Mouse (Mus musculus) lung, postnatal 14 days (tissue): ENCODE data around the gene Dcaf6.

ENCODE experiments used
- DNase-seq: peaks from one replicate; pipeline ENCODE4 v3.0.0; 2021

Dcaf6 gene

DNA sequence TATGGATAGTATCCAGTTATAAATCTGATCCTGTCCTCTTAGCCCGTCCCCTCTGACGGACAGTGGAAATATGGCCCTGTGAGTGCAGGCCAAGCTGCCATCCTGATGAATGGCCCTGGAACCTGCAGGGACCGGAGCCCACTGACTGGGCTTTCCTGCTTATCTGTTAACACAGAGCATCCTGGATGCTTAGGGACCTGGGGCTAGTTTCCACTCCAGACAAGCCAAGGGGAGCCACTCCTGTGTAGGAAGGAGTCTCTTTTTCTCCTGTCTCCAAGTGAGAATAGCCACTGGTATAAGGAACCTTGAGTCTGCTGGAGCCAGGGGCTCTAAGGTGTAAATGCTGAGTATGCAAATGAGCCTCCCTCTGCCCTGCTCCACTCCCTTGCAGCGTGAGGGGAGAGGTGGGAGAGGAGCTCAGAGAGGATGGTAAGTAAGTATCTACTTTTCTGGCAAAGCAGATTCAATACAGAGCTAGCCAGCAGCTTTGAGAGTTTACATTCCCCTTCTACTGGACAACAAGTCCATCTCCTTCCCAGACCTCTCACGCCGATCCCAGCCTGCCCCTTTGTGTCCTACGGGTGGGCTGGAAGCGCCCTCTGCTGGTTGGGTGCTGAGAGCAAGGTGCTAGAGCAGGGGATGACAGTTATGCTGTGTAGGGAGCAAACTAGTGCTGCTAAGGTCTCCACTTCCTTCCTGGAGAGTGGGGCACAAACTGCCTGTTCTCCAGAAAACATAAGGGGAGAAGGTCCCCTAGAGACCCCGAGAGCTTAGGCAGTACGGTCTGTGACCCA is 139.9 kb downstream of the Dcaf6 start:
- peak; percentile 89 for DNase-seq

DNA sequence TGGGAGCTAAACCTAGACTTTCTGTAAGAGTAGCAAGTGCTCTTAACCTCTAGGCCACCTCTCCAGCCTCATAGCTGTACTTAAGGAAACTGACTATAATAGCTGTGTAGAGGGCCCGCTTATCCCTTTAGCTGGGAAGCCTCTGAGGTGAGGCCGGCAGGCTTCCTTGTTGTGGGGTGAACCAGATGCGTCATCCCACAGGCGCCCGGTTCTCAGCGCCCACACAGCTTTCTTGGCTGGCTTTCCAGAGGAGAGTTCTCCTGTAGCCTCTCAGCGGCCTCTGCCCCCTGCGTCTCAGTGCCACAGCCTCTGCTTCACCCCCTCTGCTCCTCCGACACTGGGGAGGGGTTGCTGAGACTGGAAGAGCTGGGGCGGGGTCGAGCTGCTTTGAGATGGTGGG is 143.9 kb downstream of the Dcaf6 start:
- no peak for DNase-seq

DNA sequence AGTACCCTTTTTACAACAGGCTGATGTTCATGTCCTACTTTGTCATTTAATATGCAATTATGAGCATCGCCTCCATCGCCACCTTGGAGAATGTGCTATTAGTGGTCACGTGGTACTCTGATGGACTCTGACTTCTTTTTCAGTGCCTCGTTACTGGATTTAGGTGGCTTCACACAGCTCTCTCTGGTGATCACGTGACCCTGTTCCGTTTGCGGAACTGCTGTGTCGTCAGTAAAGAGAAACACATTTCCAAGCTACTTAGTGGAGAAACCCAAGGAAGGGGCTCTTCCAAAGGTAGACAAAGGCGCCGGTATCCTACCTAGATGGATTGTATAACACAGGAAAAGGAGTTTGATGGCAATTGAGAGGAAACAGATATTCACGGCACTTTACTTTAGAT is 152.1 kb downstream of the Dcaf6 start:
- no peak for DNase-seq

DNA sequence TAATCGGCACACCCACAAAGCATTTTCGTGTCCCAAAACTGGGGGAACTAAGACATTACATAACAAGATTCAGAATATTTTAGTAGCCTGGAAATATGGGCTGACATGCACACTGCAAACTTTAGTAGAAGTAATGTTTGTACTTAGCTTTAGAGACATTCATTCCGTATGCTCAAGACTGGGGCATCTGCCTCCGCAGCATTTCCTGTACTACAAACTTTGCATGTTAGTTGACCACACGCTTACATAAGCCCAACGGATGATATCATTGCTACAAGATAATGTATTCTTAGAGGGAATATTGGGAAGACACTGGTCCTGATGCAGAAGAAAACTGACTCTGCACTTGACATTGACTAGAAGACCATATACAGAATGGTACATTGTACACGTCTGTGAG is 155.9 kb downstream of the Dcaf6 start:
- DNase-seq, result no peak

DNA sequence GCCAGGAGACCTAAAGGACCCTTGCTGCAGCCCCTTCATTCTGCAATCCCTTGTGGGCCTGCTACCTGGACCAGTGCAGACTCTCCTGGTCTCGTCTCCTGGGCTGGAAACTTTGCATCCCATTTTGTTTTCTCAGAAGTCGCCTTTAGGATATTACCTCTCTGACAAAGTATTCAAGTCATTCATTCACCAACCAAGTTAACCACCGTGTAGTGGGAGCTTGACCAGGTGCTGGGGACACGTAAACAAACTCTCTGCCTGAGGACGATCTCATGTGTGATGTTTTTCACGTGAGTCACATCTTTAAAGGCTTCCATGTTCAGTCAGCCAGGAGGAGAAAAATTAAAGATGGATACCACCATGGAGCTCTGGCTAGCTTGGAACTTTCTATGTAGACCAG is 157.1 kb downstream of the Dcaf6 start:
- no peak for DNase-seq

DNA sequence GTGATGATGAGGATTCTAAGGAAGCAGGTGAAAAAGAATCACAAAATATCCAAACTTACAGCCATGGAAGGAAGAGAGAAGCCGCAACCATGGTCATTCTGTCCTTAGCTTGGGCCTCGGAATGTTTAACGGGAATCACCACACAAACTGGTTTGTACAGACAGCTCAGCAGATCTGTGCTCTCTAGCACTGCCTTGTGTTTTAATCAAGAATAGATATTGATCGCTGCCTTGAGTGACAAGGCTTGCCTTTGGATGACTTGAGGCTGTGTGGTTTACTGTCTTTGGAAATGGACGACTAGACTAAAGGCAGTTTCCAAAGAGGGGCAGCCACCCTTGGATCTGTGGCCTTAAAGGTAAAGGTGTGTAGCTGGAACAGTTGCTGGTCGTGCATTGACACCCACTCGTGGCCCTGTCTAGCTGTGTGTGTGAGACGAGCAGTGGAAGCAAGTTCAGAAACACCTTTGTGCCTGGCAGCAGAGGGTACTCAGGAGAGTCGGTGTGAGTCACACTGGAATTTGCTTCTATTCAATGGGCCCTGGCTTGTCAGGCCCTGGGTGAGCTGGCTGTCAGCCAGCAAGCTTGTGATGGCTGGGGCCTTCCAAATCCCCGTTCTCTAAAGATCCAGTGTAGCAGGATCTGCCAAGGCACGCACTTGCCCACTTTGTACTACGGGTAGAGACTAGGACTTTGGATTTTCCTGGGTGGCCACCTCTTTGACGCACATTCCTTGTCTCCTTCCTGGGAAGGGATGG is 157.6 kb downstream of the Dcaf6 start:
- DNase-seq, result peak; percentile 29

DNA sequence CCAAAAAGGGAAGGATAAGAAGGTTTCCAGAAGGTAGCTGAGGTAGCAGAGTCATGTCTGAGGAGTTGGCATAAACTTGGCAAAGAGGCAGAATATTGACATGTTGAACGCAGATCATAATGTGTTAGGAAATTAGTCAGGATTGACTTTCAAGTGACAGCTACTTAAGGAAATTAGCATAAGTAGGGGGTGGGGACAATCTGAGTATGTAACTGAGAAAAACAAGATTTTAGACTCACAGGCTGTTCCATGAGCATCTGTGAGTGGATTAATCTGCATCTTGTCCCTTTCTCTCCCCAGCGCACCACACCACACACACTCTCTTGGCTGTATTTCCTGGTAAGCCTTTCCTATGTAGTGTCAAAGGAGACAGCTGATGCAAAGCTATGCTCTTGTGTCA is 158.7 kb downstream of the Dcaf6 start:
- no peak for DNase-seq

DNA sequence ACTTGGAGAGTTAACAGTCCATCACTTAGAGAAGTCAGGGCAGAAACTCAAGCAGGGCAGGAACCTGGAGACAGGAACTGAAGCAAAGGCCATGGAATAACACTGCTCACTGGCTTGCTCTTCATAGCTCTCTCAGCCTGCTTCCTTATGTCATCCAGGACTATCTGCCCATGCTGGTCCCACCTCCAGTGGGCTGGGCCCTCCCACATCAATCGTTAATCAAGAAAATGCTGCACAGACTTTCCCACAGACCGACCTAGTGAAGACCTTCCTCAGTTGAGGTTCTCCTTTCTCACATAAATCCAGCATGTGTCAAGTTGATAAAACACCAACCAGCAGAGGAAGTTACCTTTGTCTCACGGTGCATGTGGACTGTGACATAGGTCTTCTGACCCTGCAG is 159.2 kb downstream of the Dcaf6 start:
- no peak for DNase-seq

DNA sequence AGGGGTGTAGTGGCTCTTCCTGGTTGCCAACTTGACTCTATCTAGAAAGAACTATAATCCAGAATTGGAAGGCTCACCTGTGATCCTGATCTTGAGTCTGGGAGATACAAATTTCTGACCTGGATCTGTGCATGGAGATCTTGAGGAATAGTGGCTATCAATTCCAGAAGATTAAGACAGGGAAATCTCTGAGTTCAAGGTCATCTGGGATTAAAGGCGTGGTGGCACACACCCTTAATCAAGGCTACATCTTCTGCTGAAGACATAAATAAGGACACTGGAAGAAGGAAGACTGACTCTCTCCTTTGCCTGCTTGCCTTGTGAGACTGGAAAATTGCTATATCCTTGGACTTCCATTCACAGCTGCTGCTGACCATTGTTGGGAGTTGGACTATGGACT is 164.8 kb downstream of the Dcaf6 start, which contains the start of gene Gpr161:
Gpr161 (plus strand) TSS at position 301 of the 400 bp plus-strand sequence.
- no peak for DNase-seq

DNA sequence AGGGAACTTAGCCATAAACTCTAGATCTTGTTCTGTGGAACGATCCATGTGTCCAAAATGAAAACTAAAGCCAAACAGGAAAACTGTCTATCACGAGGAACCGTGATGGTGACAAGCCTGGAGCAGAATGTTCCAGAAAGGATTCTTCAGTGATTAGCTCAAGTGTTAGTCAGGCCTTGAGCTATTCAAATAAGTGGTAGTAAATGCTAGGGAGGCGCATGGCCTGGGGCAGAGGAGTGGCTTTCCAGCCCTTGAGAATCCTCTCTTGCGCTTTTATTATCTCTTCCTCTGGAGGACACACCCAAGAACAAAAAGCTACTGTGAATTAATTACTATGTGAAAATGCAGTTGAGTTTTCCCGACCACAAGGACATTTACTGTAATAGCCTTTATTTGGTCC is 168.7 kb downstream of the Dcaf6 start:
- no peak for DNase-seq

DNA sequence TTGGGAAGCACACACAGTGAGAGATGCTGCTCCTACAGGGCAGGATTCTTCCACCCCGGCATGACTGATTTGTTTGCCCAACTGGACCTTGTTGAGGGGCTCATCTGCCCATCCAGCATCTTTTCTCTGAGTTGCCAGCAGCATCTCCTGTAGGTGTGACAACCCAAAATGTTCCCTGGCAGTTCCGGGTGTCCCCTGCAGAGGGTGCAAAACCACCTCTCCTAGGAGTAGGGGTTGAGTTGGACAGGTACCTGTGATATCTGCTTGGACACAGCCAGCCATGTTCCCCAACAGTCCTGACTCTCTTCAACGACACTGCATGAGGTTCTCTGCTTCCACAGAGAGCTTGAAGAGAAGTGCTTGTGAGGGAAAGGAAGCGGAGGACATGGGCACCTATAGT is 170.4 kb downstream of the Dcaf6 start:
- peak; percentile 44 for DNase-seq

DNA sequence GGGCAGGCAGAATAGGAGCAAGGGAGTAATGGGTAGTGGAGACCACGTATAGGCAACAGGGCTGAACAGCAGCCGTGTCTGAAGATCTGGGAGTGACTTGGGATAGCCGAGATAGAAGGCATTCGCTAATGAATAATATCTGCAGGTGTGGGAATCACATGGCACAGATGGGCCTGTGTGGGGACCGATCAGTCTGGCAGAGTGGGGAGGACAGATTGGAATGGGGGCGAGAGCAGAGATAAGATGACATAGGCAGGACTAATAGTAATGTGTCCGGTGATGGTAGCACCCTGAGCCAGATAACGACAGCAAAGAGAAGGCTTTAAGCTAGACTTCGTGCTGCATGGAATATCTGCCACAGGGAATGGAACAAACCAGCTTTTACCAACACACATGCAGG is 172.1 kb downstream of the Dcaf6 start:
- DNase-seq, result no peak

DNA sequence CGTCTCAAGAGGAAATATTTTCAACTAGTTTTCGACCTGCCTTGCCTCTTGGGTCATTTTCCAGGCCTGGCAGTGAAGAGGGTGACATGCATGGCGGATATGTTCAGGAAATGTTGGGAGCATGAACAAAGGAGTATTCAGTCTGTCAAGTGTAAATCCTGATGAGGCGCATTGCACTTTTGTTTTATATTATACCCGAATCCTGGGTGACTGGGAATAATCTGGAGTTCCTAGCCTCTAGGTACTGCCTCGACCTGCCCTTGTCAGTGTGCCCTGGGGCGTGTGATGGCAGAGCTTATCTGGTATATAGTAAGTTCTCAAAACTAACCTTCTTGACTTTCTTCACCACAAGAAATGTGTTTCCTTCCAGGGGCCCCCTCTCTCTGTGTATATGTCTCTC is 176.2 kb downstream of the Dcaf6 start:
- DNase-seq, result no peak

DNA sequence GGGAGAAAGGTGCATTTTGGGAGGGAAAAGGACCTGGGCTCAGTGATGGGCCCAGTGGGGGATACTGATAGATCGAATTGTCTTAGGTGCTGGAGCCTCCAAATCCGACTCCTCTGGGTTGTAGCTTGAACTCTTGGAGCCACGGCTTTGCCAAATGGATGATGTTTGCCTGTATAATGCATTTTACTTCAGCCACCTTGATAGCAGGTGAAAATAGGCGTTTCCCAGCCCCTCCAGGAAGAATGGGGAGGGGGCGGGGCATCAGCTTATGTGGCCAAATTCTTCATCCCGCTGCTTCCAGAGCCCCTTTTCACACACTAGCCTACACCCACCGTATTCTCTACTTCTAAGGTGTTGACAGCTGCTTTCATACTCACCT is 177.3 kb downstream of the Dcaf6 start:
- no peak for DNase-seq

DNA sequence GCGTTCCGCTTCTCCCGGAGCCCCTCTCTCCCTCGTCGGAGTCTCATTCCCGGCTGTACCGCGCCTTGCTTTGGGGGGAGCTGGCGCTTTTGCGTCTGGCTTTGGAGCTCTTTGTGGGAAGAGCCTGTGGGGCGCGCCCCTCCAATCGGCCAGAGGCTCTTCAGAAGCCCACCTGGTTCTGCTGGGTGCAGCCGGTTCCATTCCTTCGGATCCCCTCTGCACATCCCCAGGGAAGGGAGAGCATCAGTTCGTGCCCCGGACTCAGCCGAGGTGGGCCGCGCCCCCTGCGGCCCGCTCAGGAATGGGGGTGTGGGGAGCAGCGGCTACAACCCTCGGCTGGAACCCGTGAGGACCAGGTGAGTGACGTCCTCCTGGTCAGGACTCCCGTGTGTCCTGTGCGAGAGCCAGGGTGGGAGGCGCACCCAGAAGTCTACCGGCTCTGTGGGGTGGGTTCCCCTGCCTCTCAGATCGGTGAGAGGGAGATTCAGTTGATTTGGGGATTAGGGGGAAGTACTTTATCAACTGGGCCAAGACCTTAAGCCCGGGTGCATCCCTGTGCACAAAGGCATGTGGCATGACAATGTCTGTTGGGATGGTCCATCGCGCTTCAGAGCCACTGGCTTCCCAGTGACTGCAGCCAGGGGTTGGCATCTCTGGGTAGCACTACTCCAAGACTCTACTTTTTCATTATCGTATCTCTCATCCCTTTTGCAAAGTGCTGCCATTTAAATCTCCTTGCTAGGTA is 177.9 kb downstream of the Dcaf6 start:
- DNase-seq, result no peak

DNA sequence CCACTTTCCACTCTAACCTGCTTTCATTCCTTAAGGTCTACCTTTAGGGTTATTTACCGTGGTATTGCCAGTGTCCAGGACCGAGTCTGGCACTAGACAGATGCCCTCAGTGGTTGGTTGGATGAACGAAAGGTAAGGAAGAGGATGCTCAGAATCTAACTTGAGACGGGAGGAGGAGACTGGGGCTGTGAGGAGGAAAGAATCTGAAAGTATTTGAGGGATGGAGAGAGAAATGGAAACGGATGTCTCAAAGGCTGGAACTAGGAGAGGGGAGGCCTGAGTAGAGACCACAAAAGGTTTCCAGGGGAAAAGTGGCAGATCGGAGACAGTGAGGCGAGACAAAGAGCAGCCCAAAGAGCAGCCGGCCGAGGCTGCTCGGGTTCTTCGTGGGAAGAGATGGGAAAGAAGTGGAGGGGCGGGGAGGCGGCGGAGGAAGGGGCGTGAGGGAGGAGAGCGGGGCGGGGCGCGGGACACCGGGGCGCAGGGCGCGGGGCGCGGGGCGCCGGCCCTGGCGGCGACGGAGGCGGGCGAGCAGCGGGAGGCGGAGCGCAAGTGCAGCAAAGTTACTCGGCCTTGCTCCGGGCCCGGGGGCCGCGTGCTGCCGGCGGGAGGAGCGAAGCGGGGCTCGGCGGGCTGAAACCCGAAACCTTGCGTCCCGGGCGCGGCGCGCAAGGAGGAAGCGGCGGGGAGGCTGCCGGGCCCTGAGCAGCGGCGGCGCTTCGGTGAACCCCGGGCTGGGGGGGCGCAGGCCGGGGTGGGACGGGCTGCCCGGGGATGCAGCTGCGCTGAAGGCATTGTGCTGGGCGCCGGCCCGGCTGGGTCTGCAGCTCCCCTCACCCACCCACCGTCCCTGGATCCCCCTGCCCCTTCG is 178.7 kb downstream of the Dcaf6 start:
- peak; percentile 63 for DNase-seq

DNA sequence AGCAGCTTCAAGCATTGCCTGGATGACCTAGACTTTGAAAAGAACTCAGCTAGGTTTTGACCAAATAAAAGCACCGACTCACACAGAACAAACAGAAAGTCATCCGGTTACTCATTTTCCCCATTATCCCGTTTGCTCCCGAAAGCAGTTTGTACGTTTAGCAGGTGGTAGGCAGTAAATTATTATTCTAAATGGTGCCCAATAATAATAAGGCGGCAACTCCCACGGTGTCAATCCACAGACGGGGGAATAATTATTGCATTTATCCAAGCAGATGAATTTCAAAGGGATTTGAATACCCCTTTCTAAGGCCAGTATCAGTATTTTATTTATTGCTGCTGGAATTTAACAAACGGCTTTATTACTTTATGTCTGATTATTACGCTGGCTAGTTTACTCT is 179.5 kb downstream of the Dcaf6 start:
- DNase-seq, result no peak
